Mouse (Mus musculus) heart, adult 8-10 months (tissue): ENCODE data around the gene Gpn3. TPM values are rescaled to one million over a fixed set of nuclear protein-coding genes. Genes with fewer than 3 reads are reported as not detected.

Experiments
- DNase-seq: peaks from one replicate; pipeline ENCODE4 v3.0.0; 2022; ENCODE audit warnings: low spot score
- total RNA-seq, 4 experiments: library from RNA; stranded (reverse); gene quantifications; 2 replicates each; pipeline ENCODE4 v1.2.4; 2022

Gene Gpn3
- total RNA-seq, 4 experiments from 2014 or later = 25.3 to 32.1 (median 30.4) TPM

- peak; percentile 93 for DNase-seq
These were observed 50.6 kb downstream of the Gpn3 start for GRCm38 (mm10) chr5:122422071-122422964.

- no peak for DNase-seq
These were observed 51.4 kb downstream of the Gpn3 start for GRCm38 (mm10) chr5:122423083-122423482.

- no peak for DNase-seq
These were observed 53.9 kb downstream of the Gpn3 start for GRCm38 (mm10) chr5:122425550-122425949.

GRCm38 (mm10) chr5:122430036-122430775 is 58.5 kb downstream of the Gpn3 start:
- no peak for DNase-seq

GRCm38 (mm10) chr5:122431221-122431620 is 59.5 kb downstream of the Gpn3 start:
- no peak for DNase-seq

Other genes with a start within 250 kb of the Gpn3 start
- under 1 TPM in 1 of 4 experiments, not detected in 3; 0.37 TPM for gene Ccdc63, start 231.1 kb upstream of the Gpn3 start, total RNA-seq
- 100 to 1,000 TPM in 3 of 4 experiments, 10 to 100 TPM in 1; 98.9 to 113 (median 108) TPM for gene Ppp1cc, start 213.6 kb upstream of the Gpn3 start, total RNA-seq
- 1 to 10 TPM; 1.1 to 1.8 (median 1.5) TPM for gene Hvcn1, start 165.1 kb upstream of the Gpn3 start, total RNA-seq
- 1 to 10 TPM; 3.5 to 5.1 (median 3.8) TPM for gene Tctn1, start 107.4 kb upstream of the Gpn3 start, total RNA-seq
- 100 to 1,000 TPM; 103 to 141 (median 121) TPM for gene Pptc7, start 87.5 kb upstream of the Gpn3 start, total RNA-seq
- gene Rad9b, start 17.6 kb upstream of the Gpn3 start, total RNA-seq = 1 to 10 TPM in 3 of 4 experiments, under 1 TPM in 1; 0.89 to 1.9 (median 1.3) TPM
- 100 to 1,000 TPM in 2 of 4 experiments, 10 to 100 TPM in 2; 91.9 to 113 (median 101) TPM for gene Vps29, start 17.5 kb upstream of the Gpn3 start, total RNA-seq
- 10 to 100 TPM; 11.6 to 14.3 (median 12.7) TPM for gene Fam216a, start 488 bp downstream of the Gpn3 start, total RNA-seq
- 10 to 100 TPM; 84.9 to 93.6 (median 88.1) TPM for gene Arpc3, start 20.0 kb downstream of the Gpn3 start, total RNA-seq
- 10 to 100 TPM; 30.2 to 35.9 (median 33.9) TPM for gene Anapc7, start 49.8 kb downstream of the Gpn3 start, total RNA-seq
- gene Atp2a2, start 130.3 kb downstream of the Gpn3 start, total RNA-seq = over 10,000 TPM; 11,934 to 13,904 (median 12,774) TPM
- 10 to 100 TPM; 64.5 to 96.2 (median 80.6) TPM for gene Ift81, start 242.6 kb downstream of the Gpn3 start, total RNA-seq